Mouse (Mus musculus): ENCODE data around the gene Irf1.

The Irf1 gene

GRCm38 (mm10) chr11:53788196-53788595 lies 18.4 kb downstream of the Irf1 start:
- TF ChIP-seq GATA4 (IDR thresholded peaks at IDR 0.05; ENCODE audit: insufficient replicate concordance, low read length): peak; percentile 28; the same call in 1 of the 2 replicates

- no peak for TF ChIP-seq GATA4 (IDR thresholded peaks at IDR 0.05; ENCODE audit: insufficient replicate concordance, low read length)
Observed at GRCm38 (mm10) chr11:53789277-53789676, 19.5 kb downstream of the Irf1 start.

GRCm38 (mm10) chr11:53792986-53793385 lies 23.2 kb downstream of the Irf1 start:
- no peak for TF ChIP-seq GATA4 (IDR thresholded peaks at IDR 0.05; ENCODE audit: insufficient replicate concordance, low read length)

GRCm38 (mm10) chr11:53794015-53794414 lies 24.2 kb downstream of the Irf1 start:
- TF ChIP-seq GATA4 (IDR thresholded peaks at IDR 0.05; ENCODE audit: insufficient replicate concordance, low read length): no peak

GRCm38 (mm10) chr11:53794671-53795557 lies 25.1 kb downstream of the Irf1 start:
- no peak for TF ChIP-seq GATA4 (IDR thresholded peaks at IDR 0.05; ENCODE audit: insufficient replicate concordance, low read length)

- TF ChIP-seq GATA4 (IDR thresholded peaks at IDR 0.05; ENCODE audit: insufficient replicate concordance, low read length): no peak
Observed at GRCm38 (mm10) chr11:53795813-53796212, 26.0 kb downstream of the Irf1 start.

- TF ChIP-seq GATA4 (IDR thresholded peaks at IDR 0.05; ENCODE audit: insufficient replicate concordance, low read length): peak; percentile 34; the same call in 1 of the 2 replicates
Observed at GRCm38 (mm10) chr11:53796409-53797151, 26.8 kb downstream of the Irf1 start.

GRCm38 (mm10) chr11:53797386-53797920 lies 27.6 kb downstream of the Irf1 start:
- no peak for TF ChIP-seq GATA4 (IDR thresholded peaks at IDR 0.05; ENCODE audit: insufficient replicate concordance, low read length)

- TF ChIP-seq GATA4 (IDR thresholded peaks at IDR 0.05; ENCODE audit: insufficient replicate concordance, low read length): no peak
Observed at GRCm38 (mm10) chr11:53798041-53798711, 28.4 kb downstream of the Irf1 start.

GRCm38 (mm10) chr11:53800036-53800435 lies 30.2 kb downstream of the Irf1 start:
- no peak for TF ChIP-seq GATA4 (IDR thresholded peaks at IDR 0.05; ENCODE audit: insufficient replicate concordance, low read length)

GRCm38 (mm10) chr11:53800975-53801374 lies 31.2 kb downstream of the Irf1 start:
- TF ChIP-seq GATA4 (IDR thresholded peaks at IDR 0.05; ENCODE audit: insufficient replicate concordance, low read length): no peak

- TF ChIP-seq GATA4 (IDR thresholded peaks at IDR 0.05; ENCODE audit: insufficient replicate concordance, low read length): no peak
Observed at GRCm38 (mm10) chr11:53803093-53803492, 33.3 kb downstream of the Irf1 start.

GRCm38 (mm10) chr11:53803494-53803893 lies 33.7 kb downstream of the Irf1 start:
- TF ChIP-seq GATA4 (IDR thresholded peaks at IDR 0.05; ENCODE audit: insufficient replicate concordance, low read length): no peak

GRCm38 (mm10) chr11:53804569-53805344 lies 34.9 kb downstream of the Irf1 start:
- no peak for TF ChIP-seq GATA4 (IDR thresholded peaks at IDR 0.05; ENCODE audit: insufficient replicate concordance, low read length)

Measured in liver, adult (tissue).